Mouse (Mus musculus): Measurements from ENCODE around the gene 2410131K14Rik.

Gene 2410131K14Rik

DNA sequence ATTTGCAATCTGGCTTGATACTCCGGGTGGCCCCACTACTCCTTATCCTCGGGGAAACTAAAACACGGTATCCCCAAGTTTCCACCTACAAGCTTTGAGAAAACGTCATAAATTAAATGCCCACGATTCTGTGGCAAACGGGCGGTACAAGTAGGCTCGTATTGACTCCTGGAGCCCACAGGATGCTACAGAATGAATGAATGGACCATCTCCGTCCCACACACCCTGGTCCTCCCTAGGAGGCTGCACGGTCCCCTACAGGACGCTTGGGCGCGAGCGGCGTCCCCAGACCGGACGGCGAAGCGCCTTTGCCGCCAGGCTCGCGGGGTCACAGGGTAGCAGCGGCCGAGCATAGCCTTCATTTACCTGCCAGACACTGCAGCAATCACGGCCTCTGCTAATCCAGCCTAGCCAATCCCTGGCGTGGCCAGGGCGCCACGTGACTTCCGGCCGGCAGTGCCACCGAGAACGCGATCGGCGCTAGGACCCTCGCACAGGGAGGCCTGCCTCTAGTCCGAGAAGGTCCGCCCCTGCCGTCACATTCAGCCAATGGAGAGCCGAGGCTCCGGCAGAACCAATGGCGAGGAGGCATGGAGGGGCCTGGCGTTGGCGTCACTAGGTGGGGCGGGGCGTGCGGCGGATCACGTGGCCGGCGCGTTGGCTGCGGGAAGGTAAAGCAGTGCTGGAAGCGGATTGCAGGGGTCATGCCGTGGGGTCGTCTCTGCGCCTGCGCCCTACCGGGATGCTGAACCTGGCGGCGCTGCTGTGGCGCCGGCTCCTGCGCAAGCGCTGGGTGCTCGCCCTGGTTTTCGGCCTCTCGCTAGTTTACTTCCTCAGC lies at the start of gene 2410131K14Rik, which contains the start of gene Rnft2:
2410131K14Rik (plus strand) TSS at position 622 of the 838 bp plus-strand sequence.
Rnft2 (minus strand) TSS at position 511 of the 838 bp plus-strand sequence.
- peak; percentile 100 for DNase-seq

- no peak for DNase-seq
These were observed 47.6 kb upstream of the 2410131K14Rik start for GRCm38 (mm10) chr5:118197421-118197820.

DNA sequence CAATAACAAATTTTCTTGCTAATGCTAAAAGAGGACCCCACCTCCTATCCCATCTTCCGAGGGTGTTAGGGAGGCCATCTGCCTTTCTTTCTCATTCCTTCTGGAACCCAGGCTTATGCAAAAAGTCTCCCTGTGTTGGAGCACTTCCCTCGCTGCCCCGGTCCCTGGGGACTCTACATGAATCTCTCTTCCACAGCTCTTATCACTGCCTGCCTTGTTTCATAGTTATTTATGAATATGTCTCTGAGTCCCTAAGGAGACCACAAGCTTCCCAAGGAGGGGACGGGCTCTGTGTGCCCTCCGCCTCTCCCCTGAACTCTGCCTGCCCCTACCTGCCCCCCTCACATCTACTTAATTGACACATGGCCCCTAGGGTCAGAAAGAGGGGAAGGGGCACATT lies 45.4 kb upstream of the 2410131K14Rik start:
- DNase-seq = no peak

DNA sequence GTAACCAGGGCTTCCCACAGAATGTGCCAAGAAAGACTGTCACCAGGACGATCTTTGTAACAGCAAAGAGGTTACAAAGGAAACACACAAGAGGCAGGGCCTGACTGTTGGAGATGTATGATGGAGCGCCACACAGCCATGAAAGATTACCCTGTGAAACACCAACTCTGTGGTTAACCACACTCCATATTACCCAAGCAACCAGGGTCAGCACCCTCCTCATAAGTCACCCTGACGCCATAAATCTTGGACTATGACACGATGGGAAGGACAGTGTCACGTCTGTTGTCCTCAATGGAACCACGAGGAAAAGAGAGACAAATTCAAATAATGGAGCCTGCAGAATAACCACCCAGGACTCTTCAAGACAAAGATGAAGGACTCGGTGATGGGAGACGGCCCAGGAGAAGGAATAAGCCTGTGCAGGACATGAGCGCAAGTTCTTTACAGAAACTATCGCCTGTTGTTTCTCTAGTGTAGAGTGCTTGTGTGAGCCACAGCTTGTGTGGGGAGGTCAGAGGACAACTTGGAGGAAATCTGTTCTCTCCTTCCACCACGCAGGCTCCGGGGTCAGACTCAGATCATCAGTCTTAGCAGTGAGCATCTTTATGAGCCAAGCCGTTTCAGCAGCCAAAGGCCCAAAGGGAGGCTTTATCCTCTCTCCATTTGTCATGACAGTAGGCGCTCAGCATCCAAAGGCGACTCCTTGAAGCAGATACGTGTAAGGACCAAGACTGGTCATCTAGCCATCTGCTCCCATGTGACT lies 40.2 kb upstream of the 2410131K14Rik start:
- DNase-seq = no peak

- no peak for DNase-seq
These were observed 39.2 kb upstream of the 2410131K14Rik start for GRCm38 (mm10) chr5:118205852-118206251.

DNA sequence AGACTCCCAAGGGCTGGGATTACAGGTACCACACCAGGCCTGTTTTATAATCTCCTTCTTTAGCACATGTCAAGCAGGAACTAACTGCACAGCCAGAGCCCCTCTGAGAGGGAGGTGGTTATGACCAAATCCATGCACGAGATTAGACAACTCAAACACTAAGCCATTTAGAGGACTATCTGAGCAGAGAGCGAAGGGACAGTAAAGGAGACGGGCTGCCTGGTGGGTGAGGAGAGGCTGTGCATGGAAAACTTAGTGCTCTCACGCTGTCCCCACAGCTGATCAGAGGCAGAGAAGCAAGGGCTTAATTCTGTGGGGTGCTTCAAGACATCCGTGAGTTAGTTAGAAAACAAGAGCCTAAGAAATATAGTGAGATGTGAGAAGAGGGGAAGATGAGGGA lies 31.0 kb upstream of the 2410131K14Rik start:
- DNase-seq = no peak

- peak; percentile 27 for DNase-seq
These were observed 30.4 kb upstream of the 2410131K14Rik start for GRCm38 (mm10) chr5:118214418-118215154.

DNA sequence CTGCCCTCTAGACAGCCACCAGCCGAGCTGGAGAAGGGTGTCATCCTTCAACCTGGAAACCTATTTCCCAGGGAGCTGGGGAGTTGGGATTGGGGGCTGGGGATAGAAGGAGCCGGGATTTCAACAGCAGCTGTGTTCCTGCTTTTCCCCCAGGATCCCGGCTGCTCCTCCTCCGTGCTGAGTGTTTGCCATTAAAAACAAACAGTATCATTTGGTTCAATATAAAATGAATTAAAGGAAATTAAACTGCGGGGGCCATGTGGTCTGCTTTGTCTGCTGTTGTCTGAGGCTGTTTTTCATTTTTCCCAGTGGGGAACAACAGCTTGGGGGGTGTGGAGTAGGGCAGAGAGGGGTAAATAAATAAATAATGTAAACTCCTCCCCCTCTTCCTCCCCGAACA lies 27.6 kb upstream of the 2410131K14Rik start:
- no peak for DNase-seq

DNA sequence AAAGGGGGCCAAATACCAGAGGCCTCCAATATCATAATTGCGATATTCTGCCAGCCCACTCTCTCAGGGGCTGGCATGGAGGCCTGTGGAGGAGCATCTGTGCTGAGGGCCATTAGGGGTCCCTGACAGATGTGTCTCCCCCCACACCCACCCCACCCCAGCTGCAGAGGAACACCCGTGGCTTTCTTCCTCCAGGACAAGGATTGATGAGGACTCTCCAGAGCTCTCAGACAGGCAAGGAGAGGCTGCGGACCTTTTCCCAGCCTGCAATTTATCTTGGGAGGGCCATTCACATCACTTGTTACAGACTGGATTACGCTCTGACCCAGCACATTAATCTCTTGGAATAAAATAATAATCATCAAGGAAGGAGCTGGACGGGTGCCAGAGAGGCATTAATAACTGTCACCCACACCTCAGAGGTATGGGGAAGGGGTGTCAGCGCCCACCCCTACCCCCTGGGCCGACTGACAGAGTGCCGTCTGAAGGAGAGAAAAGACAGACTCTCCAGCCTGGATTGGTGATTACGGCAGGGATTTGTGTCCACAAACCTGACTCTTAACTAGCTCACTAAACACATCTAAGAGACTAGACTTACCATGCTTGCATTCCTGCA lies 21.8 kb upstream of the 2410131K14Rik start:
- no peak for DNase-seq

GRCm38 (mm10) chr5:118230071-118230611 lies 14.9 kb upstream of the 2410131K14Rik start:
- DNase-seq = no peak

DNA sequence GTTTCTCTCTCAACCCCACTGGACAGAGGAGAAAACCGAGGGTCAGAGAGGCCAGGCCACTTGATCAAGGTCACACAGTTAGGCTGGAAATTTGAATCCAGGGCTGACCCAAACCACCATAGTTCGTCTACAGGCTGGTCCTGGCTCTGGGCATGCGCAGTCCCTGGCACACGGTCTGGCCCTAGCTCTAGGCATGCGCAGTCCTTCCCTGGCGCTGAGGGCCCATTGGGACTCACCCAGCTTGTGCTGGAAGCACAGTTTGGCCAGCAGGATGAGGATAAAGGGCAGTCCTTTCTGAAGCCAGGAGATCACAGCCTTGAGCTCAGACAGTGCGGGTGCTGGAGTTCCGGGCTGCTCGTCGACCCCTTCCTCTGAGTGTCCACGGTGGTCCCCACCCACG lies 8.1 kb upstream of the 2410131K14Rik start:
- DNase-seq = no peak

GRCm38 (mm10) chr5:118239671-118240070 lies 5.4 kb upstream of the 2410131K14Rik start:
- DNase-seq = no peak

DNA sequence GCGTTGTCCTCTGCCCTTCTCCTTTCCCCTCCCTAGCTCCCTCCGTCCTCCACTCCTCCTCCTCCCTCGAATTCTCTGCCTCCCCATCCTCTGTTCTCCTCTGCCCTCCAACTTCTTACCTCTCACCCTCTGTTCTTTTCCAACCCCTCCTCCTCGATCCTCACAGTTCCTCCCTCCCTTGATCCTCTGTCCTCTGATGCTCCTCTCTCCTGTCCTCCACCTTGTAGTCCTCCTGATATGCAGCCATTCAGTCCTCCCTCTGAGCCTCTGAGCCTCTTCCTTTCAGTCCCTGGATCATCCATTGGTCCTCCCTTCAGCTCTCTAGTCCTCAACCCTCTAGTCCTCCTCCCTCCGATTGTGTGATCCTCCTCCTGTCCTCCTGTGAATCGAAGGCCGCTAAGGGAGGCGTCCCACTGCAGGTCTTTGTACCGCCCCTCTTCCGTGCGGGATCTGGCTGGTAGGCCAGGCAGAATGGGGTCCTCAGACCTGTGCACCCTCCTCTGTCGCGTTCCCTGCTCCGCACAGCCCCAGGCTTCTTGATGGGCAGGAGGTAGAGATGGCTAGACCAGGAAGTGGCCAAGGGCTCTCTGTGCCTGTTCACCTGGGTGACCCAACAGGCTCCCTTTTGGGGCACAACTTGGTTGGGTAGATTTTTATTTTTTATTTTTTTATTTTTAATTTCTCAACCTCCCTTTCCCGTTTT lies 730 bp downstream of the 2410131K14Rik start:
- peak; percentile 19 for DNase-seq

DNA sequence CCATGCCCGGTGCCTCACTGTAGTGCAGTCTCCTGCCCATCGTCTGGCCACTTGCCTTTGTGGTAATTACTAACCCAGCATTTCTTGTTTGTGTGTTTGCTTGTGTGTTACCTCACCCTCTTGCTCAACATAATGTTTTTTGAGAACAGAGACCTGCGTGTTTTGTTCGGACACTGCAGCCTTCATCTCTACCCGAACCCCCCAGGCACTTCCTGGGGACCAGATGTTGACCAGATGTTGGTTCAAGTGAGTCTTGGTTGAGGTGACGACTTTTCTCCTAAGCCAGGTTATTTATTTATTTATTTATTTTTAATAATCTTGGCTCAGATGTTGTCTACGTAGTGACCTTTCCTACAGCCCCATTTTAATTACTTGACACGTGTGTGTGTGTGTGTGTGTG lies 2.4 kb downstream of the 2410131K14Rik start:
- DNase-seq = no peak

DNA sequence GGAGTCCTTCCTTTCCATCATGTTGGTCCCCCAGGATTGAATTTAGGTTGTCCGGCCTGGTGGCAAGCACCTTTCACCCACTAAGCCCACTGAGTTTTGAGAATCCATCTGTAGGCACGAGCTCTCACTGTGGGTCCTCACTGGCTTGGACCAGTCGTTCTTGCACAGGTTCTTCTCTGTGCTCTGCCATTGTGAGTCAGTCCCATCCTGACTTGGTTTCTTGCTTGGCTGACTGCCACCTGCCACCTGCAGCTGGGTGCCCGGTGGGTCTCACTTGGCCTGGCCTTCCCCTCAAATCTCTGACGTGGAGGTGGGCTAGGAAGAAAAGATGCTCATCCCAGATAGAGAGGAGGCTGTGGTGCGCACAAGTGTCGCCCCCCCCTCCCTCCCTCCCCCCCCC lies 6.0 kb downstream of the 2410131K14Rik start:
- DNase-seq = no peak

- no peak for DNase-seq
These were observed 8.5 kb downstream of the 2410131K14Rik start for GRCm38 (mm10) chr5:118253551-118253950.

DNA sequence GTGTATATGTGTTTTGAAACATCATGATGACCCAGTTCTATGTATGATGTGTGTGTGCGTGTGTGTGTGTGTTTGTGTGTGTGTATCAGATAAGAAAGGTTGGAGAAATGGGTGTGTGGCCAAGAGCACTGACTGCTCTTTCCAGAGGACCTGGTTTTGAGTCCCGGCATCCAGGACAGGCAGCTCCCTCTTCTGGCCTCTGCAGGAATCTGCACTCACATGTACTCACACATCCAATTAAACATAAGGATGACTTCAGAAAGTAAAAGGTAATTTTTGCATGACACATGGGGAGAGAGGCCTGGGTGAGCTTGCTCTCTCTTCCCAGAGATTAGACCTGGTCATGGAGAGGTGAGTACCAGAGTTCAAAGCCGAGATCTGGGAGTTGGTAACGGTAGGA lies 12.0 kb downstream of the 2410131K14Rik start:
- no peak for DNase-seq

GRCm38 (mm10) chr5:118259152-118259551 lies 14.1 kb downstream of the 2410131K14Rik start:
- no peak for DNase-seq

DNA sequence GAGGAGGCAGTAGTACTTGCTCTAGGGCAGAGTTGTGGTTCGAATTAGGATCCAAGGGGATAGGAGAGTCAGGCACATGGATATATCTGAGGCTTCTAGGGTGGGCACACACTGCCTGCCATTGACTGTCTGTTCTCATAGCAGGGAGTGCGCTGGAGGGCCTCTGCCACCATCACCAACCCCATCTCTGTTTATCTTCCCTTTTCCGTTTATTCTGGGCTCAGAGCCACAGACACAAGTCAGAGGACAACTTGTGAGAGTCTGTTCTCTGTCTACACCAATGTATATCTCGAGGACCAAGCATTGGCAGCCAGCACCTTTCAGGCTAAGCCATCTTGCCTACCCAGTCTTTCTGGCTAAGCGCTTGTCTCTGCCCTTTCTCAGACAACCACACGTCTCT lies 14.6 kb downstream of the 2410131K14Rik start:
- DNase-seq = no peak

- no peak for DNase-seq
These were observed 15.0 kb downstream of the 2410131K14Rik start for GRCm38 (mm10) chr5:118260055-118260454.

DNA sequence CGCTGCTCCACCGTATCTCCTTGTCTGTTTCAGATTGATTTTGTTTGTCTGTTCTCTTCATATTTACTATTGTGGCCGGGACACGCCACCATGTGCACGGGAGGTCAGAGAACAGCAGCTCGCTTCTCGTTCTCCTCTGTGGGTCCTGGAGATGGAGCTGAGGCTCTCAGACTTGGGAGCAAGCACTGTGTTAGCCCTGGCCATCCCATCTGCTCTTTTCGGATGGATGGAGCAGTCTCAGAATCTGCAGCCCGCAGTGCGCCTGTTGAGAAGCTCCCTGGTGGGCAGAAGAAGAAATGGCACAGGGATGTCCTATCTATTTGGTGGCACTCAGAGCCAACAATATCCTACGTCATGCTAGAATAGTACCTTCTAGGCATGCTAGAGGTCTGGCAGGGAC lies 15.6 kb downstream of the 2410131K14Rik start:
- DNase-seq = no peak

DNA sequence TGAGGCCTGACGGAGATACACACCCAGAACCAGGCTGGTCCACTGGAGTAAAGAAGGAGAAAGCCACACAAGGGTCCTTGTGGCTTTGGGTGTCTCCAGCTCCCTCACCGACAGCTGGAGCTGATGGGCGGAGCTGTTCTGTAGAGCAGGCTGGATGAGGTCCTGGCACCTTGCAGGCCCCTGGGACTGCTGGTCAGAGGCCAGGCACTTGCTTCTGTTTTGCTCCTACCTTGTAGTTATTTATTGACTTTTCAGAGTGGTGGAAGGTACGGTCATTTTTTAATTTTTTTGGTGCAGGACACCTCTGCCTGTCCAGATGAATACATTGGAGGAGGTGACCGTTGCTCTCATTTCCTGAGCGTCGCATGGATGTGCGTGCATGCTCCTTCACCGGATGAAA lies 16.2 kb downstream of the 2410131K14Rik start:
- no peak for DNase-seq
